Mouse (Mus musculus) liver, embryonic 15.5 days (tissue): ENCODE data around the gene Amotl2. TPM values are rescaled to one million over a fixed set of nuclear protein-coding genes. Genes with fewer than 3 reads are reported as not detected.

ENCODE experiments used
- ATAC-seq: fragments of 200-750 bp; cut with Nextera tagmentation; 2 replicates; pipeline ENCODE4 v1.8.0; 2017; ENCODE audit warnings: moderate number of reproducible peaks, mild to moderate bottlenecking, moderate library complexity; ENCODE audit not compliant: insufficient read depth
- H3K27ac ChIP-seq: fragments of 300-500 bp; sonication (generic); replicated peaks from 2 replicates; pipeline ENCODE4 v1.5.1; 2015; ENCODE audit warnings: mild to moderate bottlenecking, inconsistent platforms
- H3K27me3 ChIP-seq: fragments of 300-500 bp; sonication (generic); 2 replicates; pipeline ENCODE4 v1.6.1; 2015; ENCODE audit warnings: mild to moderate bottlenecking, inconsistent platforms
- H3K36me3 ChIP-seq: fragments of 300-500 bp; sonication (generic); replicated peaks from 2 replicates; pipeline ENCODE4 v1.6.1; 2015; ENCODE audit warnings: moderate library complexity, mild to moderate bottlenecking, inconsistent platforms
- H3K4me1 ChIP-seq: fragments of 300-500 bp; sonication (generic); replicated peaks from 2 replicates; pipeline ENCODE4 v1.6.1; 2015; ENCODE audit warnings: inconsistent platforms
- H3K4me2 ChIP-seq: fragments of 300-500 bp; sonication (generic); 2 replicates; pipeline ENCODE4 v1.6.1; 2015; ENCODE audit warnings: moderate library complexity, mild to moderate bottlenecking, inconsistent platforms
- H3K4me3 ChIP-seq: fragments of 300-500 bp; sonication (generic); replicated peaks from 2 replicates; pipeline ENCODE4 v1.5.1; 2015; ENCODE audit warnings: mild to moderate bottlenecking, inconsistent platforms
- H3K9ac ChIP-seq: fragments of 300-500 bp; sonication (generic); 2 replicates; pipeline ENCODE4 v1.6.1; 2015; ENCODE audit warnings: moderate library complexity, mild to moderate bottlenecking, inconsistent platforms
- H3K9me3 ChIP-seq: fragments of 300-500 bp; sonication (generic); replicated peaks from 2 replicates; pipeline ENCODE4 v1.6.1; 2016; ENCODE audit warnings: inconsistent platforms
- WGBS: fragments of 180-500 bp; shearing (Covaris S2); methylation state at CpG from one replicate; pipeline ENCODE4 v1.1.7; 2015; ENCODE audit warnings: mixed read lengths; ENCODE audit not compliant: insufficient replicate concordance; 5-methylcytosine and 5-hydroxymethylcytosine counted together
- polyA plus RNA-seq: library from polyadenylated mRNA; unstranded; fragments of >200 nt; fragmentation: Nextera tagmentation; extraction: Ambion mirVana; gene quantifications from 2 replicates; pipeline ENCODE4 v1.2.1, GENCODE M21; 2015

Gene Amotl2
- polyA plus RNA-seq, 1 experiment from 2014 or later: 5.4 TPM

- Histone ChIP-seq H3K4me2 (no peak overlapping the region), H3K9ac (no peak overlapping the region), H3K27ac (no peak overlapping the region), H3K4me3 (no peak overlapping the region), H3K4me1 (no peaks in the 10 kb centered on the region), H3K27me3 (peaks cover 41% of the 10 kb centered on the region), H3K36me3 (no peaks in the 10 kb centered on the region), H3K9me3 (no peaks in the 10 kb centered on the region)
- WGBS: 37% methylated on average over 9 of the region's 9 CpGs
- no peak for ATAC-seq
Measured at GRCm38 (mm10) chr9:102692564-102693475, 23.7 kb upstream of the Amotl2 start.

- WGBS: 71% methylated on average over 6 of the region's 6 CpGs
- H3K36me3 ChIP-seq: no peaks in the 10 kb centered on the region
- no peak overlapping the region for H3K4me2 ChIP-seq
- no peak for ATAC-seq
- H3K4me1 ChIP-seq: no peaks in the 10 kb centered on the region
- H3K27me3 ChIP-seq: no peaks in the 10 kb centered on the region
- no peak overlapping the region for H3K27ac ChIP-seq
- no peak overlapping the region for H3K9ac ChIP-seq
- H3K9me3 ChIP-seq: no peaks in the 10 kb centered on the region
- H3K4me3 ChIP-seq: no peak overlapping the region
Measured at GRCm38 (mm10) chr9:102701042-102701441, 15.4 kb upstream of the Amotl2 start.

GRCm38 (mm10) chr9:102709504-102710135 lies 6.9 kb upstream of the Amotl2 start:
- WGBS: 50% methylated on average over 15 of the region's 15 CpGs
- no peak overlapping the region for H3K9ac ChIP-seq
- no peaks in the 10 kb centered on the region for H3K36me3 ChIP-seq
- H3K27me3 ChIP-seq: peaks cover 15% of the 10 kb centered on the region; the same call in 1 of the 2 replicates
- H3K27ac ChIP-seq: no peak overlapping the region
- H3K9me3 ChIP-seq: no peaks in the 10 kb centered on the region
- no peak overlapping the region for H3K4me2 ChIP-seq
- no peak overlapping the region for H3K4me3 ChIP-seq
- ATAC-seq: peak; percentile 34
- H3K4me1 ChIP-seq: peaks cover 4% of the 10 kb centered on the region; the same call in 1 of the 2 replicates

GRCm38 (mm10) chr9:102710520-102710919 lies 6.0 kb upstream of the Amotl2 start:
- ATAC-seq: no peak
- Histone ChIP-seq H3K27ac (no peak overlapping the region), H3K9ac (no peak overlapping the region), H3K4me3 (no peak overlapping the region), H3K4me1 (peaks cover 13% of the 10 kb centered on the region), H3K36me3 (no peaks in the 10 kb centered on the region), H3K27me3 (peaks cover 23% of the 10 kb centered on the region), H3K9me3 (no peaks in the 10 kb centered on the region), H3K4me2 (no peak overlapping the region)
- 56% methylated on average over 5 of the region's 5 CpGs for WGBS

GRCm38 (mm10) chr9:102713797-102714196 lies 2.7 kb upstream of the Amotl2 start:
- Histone ChIP-seq H3K9me3 (no peaks in the 10 kb centered on the region), H3K4me2 (no peak overlapping the region), H3K27me3 (peaks cover 56% of the 10 kb centered on the region), H3K9ac (no peak overlapping the region), H3K36me3 (no peaks in the 10 kb centered on the region), H3K4me3 (no peak overlapping the region), H3K27ac (no peak overlapping the region), H3K4me1 (peaks cover 24% of the 10 kb centered on the region)
- 37% methylated on average over 2 of the region's 2 CpGs for WGBS
- no peak for ATAC-seq

GRCm38 (mm10) chr9:102714893-102715505 lies 1.5 kb upstream of the Amotl2 start:
- Histone ChIP-seq H3K9me3 (no peaks in the 10 kb centered on the region), H3K27ac (no peak overlapping the region), H3K27me3 (peaks cover 65% of the 10 kb centered on the region)

GRCm38 (mm10) chr9:102715506-102715900 lies 969 bp upstream of the Amotl2 start:
- 55% methylated on average over 2 of the region's 2 CpGs for WGBS
- Histone ChIP-seq H3K27me3 (peaks cover 67% of the 10 kb centered on the region), H3K9me3 (no peaks in the 10 kb centered on the region), H3K27ac (no peak overlapping the region), H3K4me3 (no peak overlapping the region), H3K36me3 (peaks cover 6% of the 10 kb centered on the region; the same call in 1 of the 2 replicates), H3K4me1 (peaks cover 25% of the 10 kb centered on the region), H3K4me2 (no peak overlapping the region), H3K9ac (no peak overlapping the region)
- no peak for ATAC-seq

More at GRCm38 (mm10) chr9:102714893-102715505, 1.5 kb upstream of the Amotl2 start:
- ATAC-seq: no peak
- Histone ChIP-seq H3K9ac (no peak overlapping the region), H3K36me3 (0 out of 2 replicates have a peak, but pooled peaks cover 1% of the 10 kb centered on the region), H3K4me2 (no peak overlapping the region), H3K4me3 (no peak overlapping the region), H3K4me1 (peaks cover 24% of the 10 kb centered on the region)
- 9% methylated on average over 7 of the region's 7 CpGs for WGBS

GRCm38 (mm10) chr9:102717164-102717885 lies 853 bp downstream of the Amotl2 start:
- peak overlapping the region; percentile 69 for H3K4me2 ChIP-seq
- peak; percentile 70 for ATAC-seq
- H3K9ac ChIP-seq: peak overlapping the region; percentile 47
- H3K27ac ChIP-seq: peak overlapping the region; percentile 83
- under 1% methylated on average over 50 of the region's 50 CpGs for WGBS
- H3K27me3 ChIP-seq: peaks cover 70% of the 10 kb centered on the region
- peaks cover 26% of the 10 kb centered on the region for H3K4me1 ChIP-seq
- peaks cover 11% of the 10 kb centered on the region; the same call in 1 of the 2 replicates for H3K36me3 ChIP-seq
- no peaks in the 10 kb centered on the region for H3K9me3 ChIP-seq
- H3K4me3 ChIP-seq: peak overlapping the region; percentile 59

GRCm38 (mm10) chr9:102717886-102718643 lies 1.6 kb downstream of the Amotl2 start:
- no peaks in the 10 kb centered on the region for H3K9me3 ChIP-seq
- peaks cover 70% of the 10 kb centered on the region for H3K27me3 ChIP-seq

GRCm38 (mm10) chr9:102718676-102719075 lies 2.2 kb downstream of the Amotl2 start:
- H3K36me3 ChIP-seq: peaks cover 16% of the 10 kb centered on the region
- peaks cover 36% of the 10 kb centered on the region for H3K4me1 ChIP-seq
- peak overlapping the region; percentile 83 for H3K27ac ChIP-seq
- peaks cover 70% of the 10 kb centered on the region for H3K27me3 ChIP-seq
- H3K4me2 ChIP-seq: peak overlapping the region; percentile 69
- ATAC-seq: no peak
- H3K9me3 ChIP-seq: no peaks in the 10 kb centered on the region
- H3K4me3 ChIP-seq: peak overlapping the region; percentile 59
- WGBS: 4% methylated on average over 21 of the region's 21 CpGs
- peak overlapping the region; percentile 47 for H3K9ac ChIP-seq

More at GRCm38 (mm10) chr9:102717886-102718643, 1.6 kb downstream of the Amotl2 start:
- Histone ChIP-seq H3K4me2 (peak overlapping the region; percentile 69), H3K27ac (peak overlapping the region; percentile 83), H3K9ac (peak overlapping the region; percentile 47), H3K4me3 (peak overlapping the region; percentile 59), H3K36me3 (peaks cover 16% of the 10 kb centered on the region), H3K4me1 (peaks cover 31% of the 10 kb centered on the region)
- WGBS: under 1% methylated on average over 52 of the region's 52 CpGs
- peak; percentile 36; the same call in 1 of the 2 replicates for ATAC-seq
